Mouse (Mus musculus) kidney, postnatal 14 days (tissue): ENCODE data around the gene Gtpbp3.

Experiments used
- DNase-seq: peaks from one replicate; pipeline ENCODE4 v3.0.0; 2022; ENCODE audit warnings: mixed read lengths

Gtpbp3 gene

DNA sequence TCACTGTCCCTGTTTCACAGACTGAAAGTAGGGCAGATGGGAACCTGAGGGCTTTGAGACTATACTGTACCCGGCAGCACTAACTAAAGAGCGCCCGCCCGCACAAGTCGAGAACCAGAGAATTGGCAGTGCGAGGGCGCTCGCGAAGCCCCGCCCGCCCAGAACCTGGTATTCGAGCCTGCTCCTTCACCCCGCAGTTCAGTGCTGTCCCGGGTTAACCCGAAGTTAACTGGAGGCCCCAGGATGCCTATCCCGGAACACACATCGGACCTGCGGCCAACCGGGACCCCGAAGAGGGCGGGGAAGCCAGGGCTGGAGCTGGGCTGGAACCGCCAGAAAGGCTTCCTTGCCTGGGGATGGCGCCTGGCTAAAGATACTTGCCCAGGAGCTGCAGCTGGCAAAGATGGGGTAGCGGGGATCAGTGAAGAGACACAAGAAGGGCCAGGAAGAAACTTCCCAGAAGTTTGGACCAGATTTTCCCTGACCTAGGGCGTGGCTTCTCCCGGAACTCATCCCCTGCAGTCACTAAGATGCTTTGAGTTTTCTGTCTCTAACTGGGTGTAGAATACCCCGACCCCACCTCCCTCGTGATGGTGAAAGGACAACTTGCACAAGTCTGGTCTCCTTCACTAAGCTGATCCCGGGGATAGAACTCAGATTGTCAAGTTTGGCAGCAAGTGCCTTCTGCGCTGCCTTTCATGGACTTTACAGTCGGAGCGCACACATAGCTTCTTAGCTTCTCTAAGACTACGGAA is at the start of gene Gtpbp3:
TSS of gene Gtpbp3 (plus strand) at position 413 of the 755 bp plus-strand sequence.
- DNase-seq: peak; percentile 90

DNA sequence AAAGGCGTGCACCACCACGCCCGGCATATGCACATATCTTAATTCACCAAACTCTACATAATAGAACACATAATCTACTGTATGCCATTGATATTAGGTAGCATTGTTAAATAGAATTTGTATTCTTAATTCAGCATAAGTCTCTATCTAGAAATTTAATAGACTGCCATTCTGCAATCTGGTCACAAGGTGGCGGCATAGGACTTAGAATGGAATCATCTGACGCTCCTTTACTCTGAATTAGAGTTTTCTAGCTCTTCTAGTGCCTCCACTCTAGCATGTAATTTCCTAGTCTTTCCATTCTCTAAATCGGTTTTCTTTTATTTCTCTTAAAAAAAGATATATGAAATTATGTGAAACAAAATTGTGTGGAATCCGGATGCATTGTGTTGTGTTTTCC is 46.5 kb upstream of the Gtpbp3 start:
- peak; percentile 46 for DNase-seq

- no peak for DNase-seq
Measured at GRCm38 (mm10) chr8:71445096-71445495, 42.8 kb upstream of the Gtpbp3 start.

GRCm38 (mm10) chr8:71451337-71451736 is 36.6 kb upstream of the Gtpbp3 start:
- no peak for DNase-seq

DNA sequence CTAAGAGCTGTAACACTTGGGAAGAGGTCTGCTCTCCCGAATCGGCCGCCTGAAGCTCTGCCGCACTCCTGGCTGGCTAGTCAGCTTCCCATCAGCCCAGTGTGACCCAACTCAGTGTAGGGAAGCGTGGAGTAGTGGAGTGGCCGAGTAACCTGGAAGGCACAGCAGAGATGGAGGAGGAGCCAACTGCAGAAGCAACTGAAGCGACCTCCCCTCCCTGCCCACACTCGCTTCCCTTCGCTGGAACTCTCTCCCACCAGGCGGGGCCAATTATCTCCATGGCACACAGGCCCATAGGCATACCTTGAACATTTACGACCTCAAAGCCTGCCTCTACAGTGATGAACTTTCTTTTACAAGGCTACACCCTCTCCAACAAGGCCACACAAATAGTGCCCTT is 36.1 kb upstream of the Gtpbp3 start:
- DNase-seq: no peak

- DNase-seq: no peak
Measured at GRCm38 (mm10) chr8:71452669-71453068, 35.2 kb upstream of the Gtpbp3 start.

DNA sequence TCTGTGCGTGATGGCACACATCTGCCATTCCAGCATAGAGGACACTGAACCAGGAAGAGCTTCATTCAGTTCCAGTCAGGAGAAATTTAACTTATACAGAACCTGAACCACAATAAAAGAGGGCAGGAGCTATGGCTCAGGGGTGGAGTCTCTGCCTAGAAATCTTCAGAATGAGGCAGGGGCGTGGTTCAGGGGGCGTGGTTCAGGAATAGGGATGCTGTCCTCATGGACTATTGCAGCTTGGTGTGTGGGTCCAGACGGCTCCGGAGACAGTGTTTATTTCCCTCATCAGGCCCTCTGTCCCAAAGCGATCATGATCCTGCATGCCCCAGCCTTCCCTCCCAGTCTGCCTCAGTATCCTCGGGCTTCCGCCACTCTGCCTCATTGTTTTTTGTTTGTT is 33.2 kb upstream of the Gtpbp3 start:
- no peak for DNase-seq

DNA sequence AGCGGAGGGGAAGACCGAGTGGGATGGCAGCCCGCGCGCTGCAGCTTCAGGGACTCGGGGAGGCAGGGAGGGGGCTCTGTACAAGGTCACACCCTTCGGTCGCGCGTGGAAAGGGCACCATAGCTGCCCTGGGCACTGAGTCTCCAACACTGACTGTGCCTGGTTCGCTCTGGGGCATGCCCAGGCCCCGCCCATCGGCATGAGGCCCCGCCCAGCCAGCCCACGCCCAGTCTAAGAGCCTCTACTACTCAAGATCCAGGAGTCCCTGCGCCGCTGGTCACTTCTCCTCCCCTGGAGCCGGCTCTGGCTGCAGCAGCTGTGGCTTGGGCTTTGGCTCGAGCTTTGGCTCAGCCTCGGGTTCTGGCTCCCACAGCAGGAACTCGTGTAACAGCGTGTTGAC is 31.0 kb upstream of the Gtpbp3 start:
- no peak for DNase-seq

DNA sequence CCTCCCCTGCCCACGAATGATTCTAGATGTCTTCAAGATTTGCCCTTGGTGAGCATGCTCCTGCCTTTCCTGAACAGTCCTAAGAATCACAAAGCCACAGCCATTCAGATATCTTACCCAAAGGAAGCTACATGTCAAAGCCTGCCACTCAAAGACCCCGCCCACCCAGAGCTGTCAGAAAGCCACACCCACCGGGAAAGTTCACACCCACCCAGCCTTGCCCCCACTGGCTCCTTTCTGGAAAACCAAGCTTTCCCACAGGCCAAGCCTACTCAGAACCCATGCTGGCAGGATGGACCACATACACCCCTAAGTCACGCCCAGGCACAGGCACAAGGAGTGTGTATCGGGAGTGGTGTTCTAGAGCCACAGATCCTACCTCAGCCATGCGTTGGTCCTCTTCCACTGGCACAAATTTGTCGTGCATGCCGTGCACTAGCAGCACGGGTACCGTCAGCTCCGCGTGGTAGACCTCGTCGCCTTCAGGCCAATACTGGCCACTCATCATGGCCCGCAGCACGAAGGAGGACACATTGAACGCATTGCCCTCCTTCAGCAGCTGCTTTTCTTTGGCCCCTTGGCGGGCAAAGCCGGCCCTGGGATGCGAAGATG is 30.1 kb upstream of the Gtpbp3 start:
- DNase-seq: no peak

DNA sequence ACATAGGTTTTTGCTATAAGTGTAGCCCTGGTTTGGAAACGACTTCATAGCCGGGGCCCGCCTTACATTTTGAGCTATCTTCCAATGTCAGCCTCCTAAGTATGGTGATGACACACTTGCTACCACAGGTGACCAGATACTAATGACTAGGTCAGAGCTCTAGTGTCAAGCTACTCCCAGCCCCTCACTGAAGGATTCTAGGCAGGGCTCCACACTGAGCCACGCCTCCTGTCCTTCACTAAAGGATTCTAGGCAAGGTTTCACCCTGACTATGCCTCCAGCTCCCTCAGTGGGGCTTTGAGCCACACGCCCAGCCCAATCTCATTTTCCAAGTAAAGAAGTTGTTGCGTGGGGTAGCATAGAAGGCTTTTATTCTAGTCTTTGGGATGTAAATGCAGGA is 27.2 kb upstream of the Gtpbp3 start:
- DNase-seq: no peak

DNA sequence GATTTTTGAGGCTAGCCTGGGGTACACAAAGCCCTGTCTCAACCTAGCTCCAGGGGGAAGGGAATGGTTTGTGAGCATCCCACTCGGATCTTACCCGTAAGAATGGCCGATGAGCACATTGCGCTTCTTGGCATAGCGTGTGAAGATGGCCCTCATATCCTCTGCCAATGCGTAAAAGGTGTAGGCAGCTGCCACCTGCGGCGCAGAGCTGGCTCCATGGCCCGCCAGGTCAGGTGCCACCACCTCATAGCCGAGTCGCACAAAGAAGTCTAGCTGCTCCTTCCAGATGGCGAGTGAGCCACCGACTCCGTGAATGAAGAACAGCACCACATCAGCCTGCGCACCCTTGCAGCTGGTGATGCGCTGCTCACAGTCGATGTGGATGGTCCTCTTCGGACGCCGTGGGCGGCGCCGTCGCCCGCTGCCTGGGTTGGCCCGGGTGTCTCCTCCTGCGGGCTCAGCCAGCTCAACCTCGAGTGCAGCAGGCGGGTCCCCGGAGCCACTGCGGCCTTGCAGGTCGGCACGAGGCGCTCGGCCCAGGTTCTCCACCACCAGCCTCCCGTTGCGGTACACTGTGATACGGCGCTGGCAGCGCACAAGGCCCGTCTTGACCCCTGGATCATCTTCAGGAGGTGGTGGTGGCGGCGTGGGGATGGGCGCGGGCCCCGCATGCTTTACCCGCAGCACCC is 26.6 kb upstream of the Gtpbp3 start:
- no peak for DNase-seq

GRCm38 (mm10) chr8:71462191-71462590 is 25.7 kb upstream of the Gtpbp3 start:
- no peak for DNase-seq

DNA sequence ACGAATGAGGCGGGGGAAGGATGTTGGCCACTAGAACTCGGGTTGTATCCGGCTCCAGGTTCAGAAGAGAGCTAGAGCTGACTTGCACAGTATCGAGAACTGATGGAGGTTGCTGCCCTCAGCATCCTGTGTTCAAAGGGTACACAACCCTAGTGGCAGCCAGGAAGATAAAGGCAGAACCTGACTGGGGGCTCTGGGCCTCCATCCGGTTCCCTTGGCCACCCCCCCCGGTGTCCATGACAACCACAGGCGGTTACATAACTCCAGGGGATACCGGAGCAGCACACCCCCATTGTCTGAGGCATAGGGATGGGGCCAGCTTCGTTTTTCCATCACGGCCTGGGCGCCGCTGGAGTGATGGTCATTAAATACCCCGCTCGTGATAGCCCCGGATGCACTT is 25.1 kb upstream of the Gtpbp3 start:
- peak; percentile 59 for DNase-seq

- peak; percentile 98 for DNase-seq
Measured at GRCm38 (mm10) chr8:71463188-71464033, 24.5 kb upstream of the Gtpbp3 start, which contains the start of gene Abhd8. Abhd8 (minus strand) TSS chr8:71463655.

DNA sequence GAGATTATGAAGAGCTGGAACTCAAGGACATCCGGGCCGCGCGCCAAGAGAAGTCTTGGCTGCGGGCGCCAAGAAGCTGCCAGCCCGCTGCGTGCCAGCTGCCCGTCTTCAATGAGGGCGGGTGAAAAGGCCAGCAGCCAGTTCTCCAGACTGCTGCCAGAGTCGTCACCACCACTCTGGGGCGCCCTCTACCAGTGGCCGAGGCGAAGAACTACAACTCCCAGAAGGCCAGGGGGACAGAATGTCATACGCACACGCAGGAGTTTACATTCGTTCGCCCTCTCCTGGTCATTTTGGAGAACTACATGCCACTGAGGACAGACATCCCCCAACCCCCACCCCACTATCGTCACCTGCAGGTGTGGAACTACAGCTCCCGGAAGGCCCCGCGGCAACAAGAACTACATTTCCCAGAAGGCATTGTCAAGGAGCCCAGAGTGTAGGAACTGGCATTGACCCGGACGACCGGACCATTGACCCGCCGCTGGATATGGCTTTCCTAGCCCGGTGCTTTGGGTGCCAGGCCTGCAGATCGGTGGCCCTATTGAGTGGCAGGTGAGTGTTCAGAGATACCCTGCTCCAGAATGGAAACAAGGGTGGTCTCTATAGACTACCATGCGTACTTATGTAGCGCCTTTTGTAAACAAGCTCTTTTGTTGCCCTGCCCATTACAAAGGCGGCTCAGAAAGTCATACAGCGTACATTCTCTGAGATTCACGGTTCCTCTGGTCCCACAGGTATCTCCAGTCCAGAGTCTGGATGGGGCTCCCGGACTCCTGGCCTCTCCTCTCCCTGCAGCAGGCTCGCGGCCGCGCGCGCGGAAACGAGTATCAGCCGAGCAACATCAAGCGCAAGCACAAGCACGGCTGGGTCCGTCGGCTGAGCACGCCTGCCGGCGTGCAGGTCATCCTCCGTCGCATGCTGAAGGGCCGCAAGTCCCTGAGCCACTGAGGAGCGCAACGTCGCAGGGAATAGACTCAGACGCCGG is 23.1 kb upstream of the Gtpbp3 start, which contains the start of gene Mrpl34:
TSS of gene Mrpl34 (plus strand) at position 447 of the 988 bp plus-strand sequence.
- peak; percentile 99 for DNase-seq

DNA sequence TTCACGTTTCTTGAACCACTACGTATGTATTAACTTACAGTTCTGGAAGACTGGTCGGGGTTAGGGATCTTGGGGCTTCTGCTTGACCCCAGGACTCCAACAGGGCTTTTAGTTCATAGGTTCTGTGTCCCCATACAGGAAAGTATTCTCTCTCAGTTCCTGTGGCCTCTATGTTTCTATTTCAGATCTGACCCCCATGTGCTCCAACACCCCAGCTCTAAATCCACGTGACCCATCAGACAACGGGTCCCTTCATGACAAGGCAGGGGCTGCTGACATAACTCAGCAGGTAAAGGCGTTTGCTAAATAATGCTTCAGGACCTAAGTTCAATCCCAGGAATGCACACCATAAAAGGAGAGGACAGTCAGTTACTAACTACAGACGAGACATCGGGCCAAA is 22.2 kb upstream of the Gtpbp3 start:
- no peak for DNase-seq

GRCm38 (mm10) chr8:71466198-71466597 is 21.7 kb upstream of the Gtpbp3 start:
- DNase-seq: no peak

DNA sequence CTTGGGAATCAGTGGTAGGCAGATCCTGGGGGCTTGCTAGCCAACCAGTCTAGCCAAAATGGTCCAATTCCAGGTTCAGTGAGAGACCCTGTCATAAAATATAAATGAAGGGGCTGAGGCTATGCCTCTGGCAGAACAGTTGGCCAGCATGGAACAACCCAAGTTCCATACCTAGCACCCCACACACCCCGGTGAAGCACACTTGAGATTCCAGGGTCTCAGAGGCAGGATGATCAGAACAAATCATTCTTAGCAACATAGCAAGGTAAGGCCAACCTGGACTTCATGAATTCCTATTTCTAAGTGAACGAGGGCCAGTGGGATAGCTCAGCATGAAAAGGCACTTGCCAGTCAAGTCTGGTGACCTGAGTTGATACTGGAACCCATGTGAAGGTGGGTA is 20.7 kb upstream of the Gtpbp3 start:
- DNase-seq: no peak

- DNase-seq: no peak
Measured at GRCm38 (mm10) chr8:71468001-71468400, 19.9 kb upstream of the Gtpbp3 start.

DNA sequence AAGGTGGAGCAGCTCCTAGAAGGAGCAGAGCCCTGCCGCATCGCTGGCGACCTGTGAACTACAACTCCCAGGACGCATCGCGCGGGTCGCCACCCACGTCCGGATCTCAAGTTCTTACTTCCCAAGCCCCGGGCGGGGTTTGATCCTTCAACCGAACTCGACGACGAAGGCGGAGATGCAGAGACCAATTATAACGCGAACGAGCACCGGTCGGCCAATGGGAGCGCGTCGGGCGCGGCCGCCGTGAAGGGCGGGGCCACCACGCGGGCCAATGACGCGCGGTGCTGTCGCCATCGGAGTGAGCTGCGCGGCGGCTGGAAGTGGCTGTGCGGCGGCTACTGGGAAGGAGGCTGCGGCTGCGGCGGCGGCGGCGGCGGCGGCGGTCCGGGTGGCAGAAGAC is 19.0 kb upstream of the Gtpbp3 start, which contains the start of gene Dda1:
TSS of gene Dda1 (plus strand) at position 284 of the 400 bp plus-strand sequence.
- DNase-seq: peak; percentile 99

- DNase-seq: peak; percentile 61
Measured at GRCm38 (mm10) chr8:71469411-71469810, 18.5 kb upstream of the Gtpbp3 start.
